Mouse (Mus musculus): ENCODE measurements around the gene Gdap1l1.

- no peak for TF ChIP-seq POLR2A (IDR thresholded peaks at IDR 0.05; ENCODE audit: low read depth, low read length)
- TF ChIP-seq CTCF (conservative IDR thresholded peaks at IDR 0.05; ENCODE audit: insufficient read depth, insufficient read length, low read depth, low read length), result no peak
Observed at GRCm38 (mm10) chr2:163463998-163464397, 25.7 kb downstream of the Gdap1l1 start.
